Mouse (Mus musculus): Measurements from ENCODE around the gene Mars.

Mars gene

GRCm38 (mm10) chr10:127262548-127263398 is 48.8 kb downstream of the Mars start, which contains the start of gene Kif5a:
Gene Kif5a, minus strand, starts transcription at chr10:127263348.
- no peak for DNase-seq (ENCODE audit: low spot score)

- DNase-seq (ENCODE audit: low spot score): no peak
Observed at GRCm38 (mm10) chr10:127261706-127262547, 49.7 kb downstream of the Mars start.

- no peak for DNase-seq (ENCODE audit: low spot score)
Observed at GRCm38 (mm10) chr10:127258489-127258888, 53.1 kb downstream of the Mars start.

- DNase-seq (ENCODE audit: low spot score): no peak
Observed at GRCm38 (mm10) chr10:127257790-127258189, 53.8 kb downstream of the Mars start.

- DNase-seq (ENCODE audit: low spot score): peak; percentile 39
Observed at GRCm38 (mm10) chr10:127255625-127256345, 55.8 kb downstream of the Mars start.

GRCm38 (mm10) chr10:127250810-127251209 is 60.8 kb downstream of the Mars start:
- no peak for DNase-seq (ENCODE audit: low spot score)
